Mouse (Mus musculus) gastrocnemius, adult 8-10 months (tissue): ENCODE data around the gene Lyrm4. TPM values are rescaled to one million over a fixed set of nuclear protein-coding genes. Genes with fewer than 3 reads are reported as not detected.

Experiments used
- DNase-seq, 2 experiments: peaks; one replicate each; pipeline ENCODE4 v3.0.0; 2022; ENCODE audit warnings: low spot score in 2 of 2
- total RNA-seq, 4 experiments: library from RNA; stranded (reverse); gene quantifications; 2 replicates each; pipeline ENCODE4 v1.2.4; 2022

Lyrm4 gene
- total RNA-seq, 4 experiments from 2014 or later: 6.1 to 6.8 (median 6.6) TPM

- DNase-seq: no peak
Measured at GRCm38 (mm10) chr13:35939871-35940665, 177.3 kb downstream of the Lyrm4 start.

GRCm38 (mm10) chr13:35937991-35938390 is 179.3 kb downstream of the Lyrm4 start:
- DNase-seq: no peak

Other genes with a start within 250 kb of the Lyrm4 start
- gene Rpp40, start 211.2 kb downstream of the Lyrm4 start, total RNA-seq: 10 to 100 TPM; 14.2 to 21.4 (median 15.2) TPM
- under 1 TPM in 1 of 4 experiments, not detected in 3; 0.10 TPM for gene Ppp1r3g, start 158.7 kb downstream of the Lyrm4 start, total RNA-seq
- 10 to 100 TPM; 30.0 to 46.5 (median 34.7) TPM for gene Fars2, start 114 bp downstream of the Lyrm4 start, total RNA-seq